Mouse (Mus musculus) brain, embryonic 14.5 days (tissue): ENCODE measurements around the gene Sult1e1.

ENCODE experiments used
- CTCF ChIP-seq: fragments of 200-500 bp; IDR thresholded peaks from 2 replicates; pipeline ENCODE4 v1.5.1; 2012; ENCODE audit warnings: inconsistent platforms, mild to moderate bottlenecking, moderate library complexity, borderline replicate concordance; ENCODE audit not compliant: insufficient read depth, insufficient read length; ENCODE audit errors: extremely low read depth
- POLR2A ChIP-seq: fragments of 200-500 bp; IDR thresholded peaks from 2 replicates; pipeline ENCODE4 v1.6.1; 2012; ENCODE audit warnings: mild to moderate bottlenecking, inconsistent platforms, borderline replicate concordance; ENCODE audit not compliant: poor library complexity, insufficient read depth, insufficient read length, severe bottlenecking; ENCODE audit errors: extremely low read depth

DNA sequence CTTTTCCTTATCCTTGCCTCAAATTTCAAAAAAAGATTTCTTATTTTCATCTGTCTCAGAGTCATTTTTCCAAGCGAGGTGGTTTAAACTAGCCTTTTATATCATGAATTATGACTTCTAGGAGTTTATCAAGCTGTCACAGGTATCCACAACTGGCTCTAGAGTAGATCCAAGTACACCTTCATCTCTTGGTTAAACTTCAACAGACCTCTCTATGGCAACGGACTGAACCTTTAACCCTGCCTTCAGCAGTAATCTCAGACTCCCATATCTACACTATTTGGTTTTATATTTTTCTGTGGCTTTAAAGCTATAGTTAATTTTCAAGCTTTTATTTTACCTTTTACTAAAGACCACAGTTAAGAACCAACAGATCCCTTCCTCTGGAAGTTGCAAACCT, 59.1 kb downstream of the Sult1e1 start:
- no peak for TF ChIP-seq CTCF
- no peak for TF ChIP-seq POLR2A
